In the genomic region with DNA sequence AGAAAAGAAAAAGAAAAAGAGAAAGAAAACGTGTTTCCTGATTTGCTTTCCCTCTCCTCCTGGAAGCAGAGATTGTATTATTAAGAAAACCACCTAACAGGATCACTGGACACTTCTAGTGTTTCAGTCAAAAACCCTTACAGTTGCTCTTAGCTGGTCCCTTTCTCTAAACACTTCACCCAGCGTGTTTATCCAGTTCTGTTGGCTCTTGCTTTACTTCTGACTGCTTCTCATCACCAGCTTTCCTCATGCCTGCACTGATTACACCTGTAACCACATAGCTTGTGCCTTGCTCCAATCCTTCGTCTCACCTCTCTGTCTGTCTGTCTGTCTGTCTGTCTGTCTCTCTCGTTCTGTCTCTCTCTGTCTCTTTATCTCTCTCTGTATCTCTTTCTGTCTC, we compare ENCODE assay signal across 23 mouse cellular contexts. TPM values are rescaled to one million over a fixed set of nuclear protein-coding genes. Genes with fewer than 3 reads are reported as not detected.
DNase-seq lines count a peak whose midpoint lies in the region; ATAC-seq and TF ChIP-seq lines count a peak whose summit lies in the region.
"Had no signal": no experiment of that assay in that cellular context is flagged by ENCODE, and none has a peak within 500 bp of the region (broad histone marks: within the 10 kb centered on the region; RNA-seq: fewer than 3 reads in every experiment).

No protein-coding gene starts in this region.

- H3K79me2 ChIP-seq in myocyte (ENCODE audit: control insufficient read depth, insufficient read depth): no peaks in the 10 kb centered on the region

- H3K36me3 ChIP-seq in lung, postnatal 0 days (ENCODE audit: insufficient read depth, low read length): no peaks in the 10 kb centered on the region
- H3K36me3 ChIP-seq in midbrain, embryonic 11.5 days (ENCODE audit: control insufficient read depth, insufficient read depth, low read length): no peaks in the 10 kb centered on the region
- no peaks in the 10 kb centered on the region for H3K36me3 ChIP-seq in midbrain, embryonic 15.5 days (replicated peaks)
- H3K36me3 ChIP-seq in myocyte (ENCODE audit: control insufficient read depth, insufficient read depth): no peaks in the 10 kb centered on the region
- H3K36me3 ChIP-seq: forebrain, embryonic 10.5 days; heart, embryonic 10.5 days; heart, embryonic 13.5 days had no signal

- no peak overlapping the region for H3ac ChIP-seq in myocyte (ENCODE audit: control insufficient read depth, insufficient read length)

- no peak for TF ChIP-seq POLR2A in lung, adult 2 months (IDR thresholded peaks at IDR 0.05; ENCODE audit: borderline replicate concordance, extremely low read depth, low read depth, low read length)
- TF ChIP-seq POLR2A in myocyte (IDR thresholded peaks at IDR 0.05; ENCODE audit: insufficient read length, low read depth): no peak

- no peak overlapping the region for H3K9ac ChIP-seq in lung, postnatal 0 days (replicated peaks; ENCODE audit: low read depth)
- H3K9ac ChIP-seq in midbrain, embryonic 11.5 days (ENCODE audit: low read length): no peak overlapping the region
- H3K9ac ChIP-seq in midbrain, embryonic 15.5 days: no peak overlapping the region
- H3K9ac ChIP-seq: forebrain, embryonic 13.5 days; heart, embryonic 13.5 days; hindbrain, embryonic 14.5 days had no signal

- peak; percentile 76 for DNase-seq in lung, postnatal 0 days (ENCODE audit: low spot score)
- no peak for DNase-seq in lung, adult 2 months
- DNase-seq in midbrain, embryonic 11.5 days (ENCODE audit: low spot score, missing footprints): peak; percentile 35
- DNase-seq in adrenal gland, adult 2 months: no peak
- DNase-seq: adrenal gland, postnatal 10 days; adrenal gland, postnatal 36 days; cerebellum, adult 18-20 months; cerebellum, adult 9-10 months; cerebellum, postnatal 14 days; gastrocnemius, postnatal 10 days; gastrocnemius, postnatal 36 days; heart, adult 2 months; heart, postnatal 14 days; heart, postnatal 4 days had no signal

- H3K27me3 ChIP-seq in lung, postnatal 0 days (replicated peaks; ENCODE audit: insufficient read depth, low read length): no peaks in the 10 kb centered on the region
- no peaks in the 10 kb centered on the region for H3K27me3 ChIP-seq in midbrain, embryonic 11.5 days (ENCODE audit: control insufficient read depth, insufficient read depth, low read length)
- H3K27me3 ChIP-seq in midbrain, embryonic 15.5 days (replicated peaks): no peaks in the 10 kb centered on the region
- no peaks in the 10 kb centered on the region for H3K27me3 ChIP-seq in myocyte (ENCODE audit: control insufficient read depth, insufficient read depth, insufficient read length)
- H3K27me3 ChIP-seq: forebrain, embryonic 13.5 days; heart, embryonic 13.5 days had no signal

- H3K4me1 ChIP-seq in lung, postnatal 0 days (ENCODE audit: insufficient read depth, low read depth, low read length): no peaks in the 10 kb centered on the region
- no peaks in the 10 kb centered on the region; the same call in 1 of the 2 replicates for H3K4me1 ChIP-seq in lung, adult 2 months (ENCODE audit: control insufficient read depth, insufficient read depth, low read length)
- H3K4me1 ChIP-seq in midbrain, embryonic 11.5 days (ENCODE audit: control insufficient read depth, insufficient read depth, low read length): no peaks in the 10 kb centered on the region
- no peaks in the 10 kb centered on the region for H3K4me1 ChIP-seq in midbrain, embryonic 15.5 days
- H3K4me1 ChIP-seq: forebrain, embryonic 13.5 days; heart, embryonic 10.5 days; heart, embryonic 13.5 days had no signal

- no peak overlapping the region for H3K27ac ChIP-seq in lung, postnatal 0 days (ENCODE audit: low read length)
- no peak overlapping the region for H3K27ac ChIP-seq in midbrain, embryonic 11.5 days (ENCODE audit: low read depth, low read length)
- no peak overlapping the region for H3K27ac ChIP-seq in midbrain, embryonic 15.5 days
- H3K27ac ChIP-seq: forebrain, embryonic 10.5 days; forebrain, embryonic 13.5 days; heart, adult 2 months; heart, embryonic 10.5 days; heart, embryonic 13.5 days; hindbrain, embryonic 14.5 days had no signal

- H3K4me2 ChIP-seq in lung, postnatal 0 days (replicated peaks; ENCODE audit: low read depth, low read length): no peak overlapping the region
- no peak overlapping the region for H3K4me2 ChIP-seq in midbrain, embryonic 11.5 days
- H3K4me2 ChIP-seq in midbrain, embryonic 15.5 days: no peak overlapping the region
- peak overlapping the region; percentile 1 for H3K4me2 ChIP-seq in myocyte (ENCODE audit: low read depth)
- H3K4me2 ChIP-seq: forebrain, embryonic 13.5 days; heart, embryonic 13.5 days; hindbrain, embryonic 14.5 days had no signal

- TF ChIP-seq CTCF in lung, postnatal 0 days (IDR thresholded peaks at IDR 0.05): no peak
- no peak for TF ChIP-seq CTCF in lung, adult 2 months (IDR thresholded peaks at IDR 0.05; ENCODE audit: insufficient read depth, low read length)

- WGBS in lung, postnatal 0 days: 52% methylated on average over 4 of the region's 4 CpGs
- WGBS in lung, adult 2 months: 61% methylated on average over 4 of the region's 4 CpGs
- WGBS in midbrain, embryonic 11.5 days: 79% methylated on average over 4 of the region's 4 CpGs
- 91% methylated on average over 4 of the region's 4 CpGs for WGBS in midbrain, embryonic 15.5 days

- peak; percentile 92 for ATAC-seq in lung, postnatal 0 days
- no peak for ATAC-seq in midbrain, embryonic 11.5 days (ENCODE audit: low FRiP score)
- no peak for ATAC-seq in midbrain, embryonic 15.5 days (replicated peaks)
- ATAC-seq: activated CD4-positive, CD25-positive, alpha-beta regulatory T cell, adult 4 months; CD4-positive, CD25-positive, alpha-beta regulatory T cell, adult 4 months; forebrain, embryonic 13.5 days had no signal

- no peak for TF ChIP-seq EP300 in lung, postnatal 0 days (IDR thresholded peaks at IDR 0.05)

- no peaks in the 10 kb centered on the region for H3K9me3 ChIP-seq in lung, postnatal 0 days (ENCODE audit: low read length)
- no peaks in the 10 kb centered on the region for H3K9me3 ChIP-seq in midbrain, embryonic 11.5 days (ENCODE audit: control insufficient read depth, low read length)
- no peaks in the 10 kb centered on the region for H3K9me3 ChIP-seq in midbrain, embryonic 15.5 days
- H3K9me3 ChIP-seq: forebrain, embryonic 10.5 days; forebrain, embryonic 13.5 days; heart, embryonic 10.5 days; heart, embryonic 13.5 days had no signal

- H3K4me3 ChIP-seq in lung, postnatal 0 days (ENCODE audit: low read depth, low read length): no peak overlapping the region
- H3K4me3 ChIP-seq in lung, adult 2 months (replicated peaks; ENCODE audit: extremely low read depth, low read depth, low read length): no peak overlapping the region
- H3K4me3 ChIP-seq in midbrain, embryonic 11.5 days (ENCODE audit: low read depth, low read length): no peak overlapping the region
- H3K4me3 ChIP-seq in midbrain, embryonic 15.5 days: no peak overlapping the region
- no peak overlapping the region for H3K4me3 ChIP-seq in myocyte
- H3K4me3 ChIP-seq: forebrain, embryonic 10.5 days; forebrain, embryonic 13.5 days; heart, adult 2 months; heart, embryonic 10.5 days; heart, embryonic 13.5 days had no signal

TF ChIP-seq in myocyte, 11 proteins besides CTCF, POLR2A, EP300 and RAD21:
- TF ChIP-seq USF1 (IDR thresholded peaks at IDR 0.05; ENCODE audit: low read depth): no peak
- TF ChIP-seq TCF12 (IDR thresholded peaks at IDR 0.05; ENCODE audit: insufficient read depth, poor library complexity, severe bottlenecking): no peak
- TF ChIP-seq MAX (IDR thresholded peaks at IDR 0.05; ENCODE audit: low read depth): no peak
- TF ChIP-seq MYOG (IDR thresholded peaks at IDR 0.05; ENCODE audit: control insufficient read depth in 1 of 3, insufficient read depth in 1 of 3, insufficient read length in 2 of 3, low read depth in 2 of 3): no peak
- TF ChIP-seq TCF3 (IDR thresholded peaks at IDR 0.05; ENCODE audit: insufficient read length, low read depth): no peak
- TF ChIP-seq MYOD1 (IDR thresholded peaks at IDR 0.05; ENCODE audit: control insufficient read depth in 1 of 3, insufficient read length in 2 of 3, low read depth in 2 of 3): no peak
- no peak for TF ChIP-seq POLR2AphosphoS2 (IDR thresholded peaks at IDR 0.05; ENCODE audit: insufficient read length, low read depth)
- TF ChIP-seq SRF (IDR thresholded peaks at IDR 0.05; ENCODE audit: control insufficient read depth, insufficient read length, low read depth): no peak
- no peak for TF ChIP-seq REST (IDR thresholded peaks at IDR 0.05; ENCODE audit: insufficient read depth, insufficient read length)
- no peak for TF ChIP-seq E2F4 (IDR thresholded peaks at IDR 0.05; ENCODE audit: insufficient read depth)
- no peak for TF ChIP-seq CEBPB (IDR thresholded peaks at IDR 0.05; ENCODE audit: insufficient read depth, poor library complexity, severe bottlenecking)
TF ChIP-seq in myocyte: peak in this region for 0.

RNA-seq across cellular contexts. Expression of gene Dab2, which starts 25.9 kb away (rescaled TPM):
- 20.9 and 25.7 TPM in 2 replicates for polyA plus RNA-seq in lung, postnatal 0 days (2015; fragmentation: Nextera tagmentation; extraction: Ambion mirVana)
- polyA plus RNA-seq in lung, adult 2 months (2012; rRNA removed): 33.7 and 43.4 TPM in 2 replicates
- polyA plus RNA-seq in midbrain, embryonic 11.5 days (2014; fragmentation: Nextera tagmentation; extraction: Ambion mirVana): 62.1 and 85.2 TPM in 2 replicates
- 20.3 and 21.2 TPM in 2 replicates for polyA plus RNA-seq in midbrain, embryonic 15.5 days (2015; fragmentation: Nextera tagmentation; extraction: Ambion mirVana)
- polyA plus RNA-seq in myocyte (2012; fragmentation: generic; extraction: Trizol): 9.8 TPM
- total RNA-seq in adrenal gland, adult 2 months (2021): 100 to 1,000 TPM; 358 to 479 TPM
- 127 and 180 TPM in 2 replicates for polyA plus RNA-seq in adrenal gland, adult 2 months (2012; rRNA removed)
- polyA plus RNA-seq: CD4-positive, CD25-positive, alpha-beta regulatory T cell, adult 4 months had no signal

Comparison
In these comparisons a context has a peak if more than half of its experiments do, and no peak if none do; other contexts are left out.
1. DNase-seq: peak in lung, postnatal 0 days (single experiment) and midbrain, embryonic 11.5 days (single experiment); none in lung, adult 2 months (single experiment) and adrenal gland, adult 2 months (single experiment).